Mouse (Mus musculus): ENCODE measurements around the gene Pcnx4. TPM values are rescaled to one million over a fixed set of nuclear protein-coding genes. Genes with fewer than 3 reads are reported as not detected.

The Pcnx4 gene
- 1 to 10 TPM; 4.2 TPM for polyA plus RNA-seq (2017; shearing (Covaris generic))

DNA sequence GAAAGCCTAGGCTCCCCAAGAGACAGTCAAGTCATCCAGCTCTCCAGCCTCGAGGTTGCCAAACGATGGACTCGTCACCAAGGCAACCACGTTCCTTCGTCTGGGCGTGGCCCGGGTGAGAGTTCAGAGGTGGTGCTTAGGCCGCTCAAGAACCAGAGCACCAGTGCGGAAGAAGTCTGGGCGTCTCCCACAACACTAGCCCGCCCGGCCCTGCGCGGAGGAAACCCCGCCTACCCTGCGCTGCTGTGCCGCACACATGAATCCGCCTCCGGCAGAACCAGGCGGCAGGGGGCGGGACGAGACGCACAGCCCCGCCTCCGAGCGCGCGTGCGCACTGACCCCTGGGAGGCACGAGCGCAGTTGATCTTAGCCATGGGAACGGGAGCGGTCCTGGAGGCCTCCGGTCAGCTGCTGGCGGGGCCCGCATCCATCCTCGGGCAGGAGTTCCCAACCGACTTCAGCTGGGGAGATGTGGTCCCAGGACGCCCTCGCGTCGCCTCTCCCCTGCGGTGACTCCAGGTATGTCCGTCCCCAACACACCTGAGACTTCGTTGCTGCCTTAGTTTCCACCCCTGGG is at the start of gene Pcnx4:
Gene Pcnx4, plus strand, starts transcription at position 363 of the 577 bp plus-strand sequence.

Other genes starting within 250 kb of the Pcnx4 start
- under 1 TPM; 0.07 to 0.26 TPM for gene Rtn1, start 127.3 kb upstream of the Pcnx4 start, polyA plus RNA-seq (2017; shearing (Covaris generic))
- under 1 TPM in 1 of 2 experiments, not detected in 1; 0.57 TPM for gene Lrrc9, start 94.5 kb upstream of the Pcnx4 start, polyA plus RNA-seq (2017; shearing (Covaris generic))
- gene Gm4756, start 113.3 kb downstream of the Pcnx4 start, polyA plus RNA-seq (2017; shearing (Covaris generic)) = under 1 TPM in 1 of 2 experiments, not detected in 1; 0.18 TPM
- gene Dhrs7, start 128.5 kb downstream of the Pcnx4 start, polyA plus RNA-seq (2017; shearing (Covaris generic)) = 10 to 100 TPM; 63.0 to 84.4 TPM
- 10 to 100 TPM; 64.9 to 78.2 TPM for gene Ppm1a, start 221.1 kb downstream of the Pcnx4 start, polyA plus RNA-seq (2017; shearing (Covaris generic))